Mouse (Mus musculus) forebrain, embryonic 16.5 days (tissue): ENCODE measurements around the gene Snx29. TPM values are rescaled to one million over a fixed set of nuclear protein-coding genes. Genes with fewer than 3 reads are reported as not detected.
A peak's percentile ranks its signal among the peaks of the same experiment; 100 is the strongest.

Experiments
- ATAC-seq: fragments of 200-750 bp; cut with Nextera tagmentation; 2 replicates; pipeline ENCODE4 v1.8.0; 2017; ENCODE audit warnings: mild to moderate bottlenecking, moderate library complexity
- H3K27ac ChIP-seq: fragments of 300-500 bp; sonication (generic); 2 replicates; pipeline ENCODE4 v1.5.1; 2014; ENCODE audit warnings: low read length, control low read depth
- H3K27me3 ChIP-seq: fragments of 300-500 bp; sonication (generic); replicated peaks from 2 replicates; pipeline ENCODE4 v1.6.1; 2014; ENCODE audit warnings: low read length; ENCODE audit not compliant: control insufficient read depth, insufficient read depth
- H3K36me3 ChIP-seq: fragments of 300-500 bp; sonication (generic); 2 replicates; pipeline ENCODE4 v1.6.1; 2014; ENCODE audit not compliant: control insufficient read depth, insufficient read depth
- H3K4me1 ChIP-seq: fragments of 300-500 bp; sonication (generic); replicated peaks from 2 replicates; pipeline ENCODE4 v1.6.1; 2014; ENCODE audit warnings: low read length; ENCODE audit not compliant: control insufficient read depth, insufficient read depth
- H3K4me2 ChIP-seq: fragments of 300-500 bp; sonication (generic); 2 replicates; pipeline ENCODE4 v1.6.1; 2014; ENCODE audit warnings: mild to moderate bottlenecking, low read length, control low read depth
- H3K4me3 ChIP-seq: fragments of 300-500 bp; sonication (generic); replicated peaks from 2 replicates; pipeline ENCODE4 v1.5.1; 2014; ENCODE audit warnings: mild to moderate bottlenecking, low read length, control low read depth
- H3K9ac ChIP-seq: fragments of 300-500 bp; sonication (generic); replicated peaks from 2 replicates; pipeline ENCODE4 v1.6.1; 2014; ENCODE audit warnings: low read depth, low read length, control low read depth
- H3K9me3 ChIP-seq: fragments of 300-500 bp; sonication (generic); 2 replicates; pipeline ENCODE4 v1.6.1; 2016; ENCODE audit warnings: low read length; ENCODE audit not compliant: control insufficient read depth
- WGBS: fragments of 180-500 bp; shearing (Covaris S2); extraction: QIAGEN DNeasy Blood & Tissue Kit; methylation state at CpG from one replicate; pipeline ENCODE4 v1.1.7; 2014; 5-methylcytosine and 5-hydroxymethylcytosine counted together
- polyA plus RNA-seq: library from polyadenylated mRNA; unstranded; fragments of >200 nt; fragmentation: Nextera tagmentation; extraction: Ambion mirVana; gene quantifications from 2 replicates; pipeline ENCODE4 v1.2.1, GENCODE M21; 2015

The Snx29 gene
- polyA plus RNA-seq, 1 experiment from 2014 or later = 18.5 TPM

- H3K36me3 ChIP-seq = no peaks in the 10 kb centered on the region
- 96% methylated on average over 2 of the region's 2 CpGs for WGBS
- H3K27me3 ChIP-seq = no peaks in the 10 kb centered on the region
- no peak overlapping the region for H3K27ac ChIP-seq
- ATAC-seq = no peak
- H3K4me2 ChIP-seq = no peak overlapping the region
- no peak overlapping the region for H3K9ac ChIP-seq
- H3K4me3 ChIP-seq = no peak overlapping the region
- H3K9me3 ChIP-seq = no peaks in the 10 kb centered on the region
- no peaks in the 10 kb centered on the region for H3K4me1 ChIP-seq
Observed at GRCm38 (mm10) chr16:11516681-11517080, 194.0 kb downstream of the Snx29 start.

DNA sequence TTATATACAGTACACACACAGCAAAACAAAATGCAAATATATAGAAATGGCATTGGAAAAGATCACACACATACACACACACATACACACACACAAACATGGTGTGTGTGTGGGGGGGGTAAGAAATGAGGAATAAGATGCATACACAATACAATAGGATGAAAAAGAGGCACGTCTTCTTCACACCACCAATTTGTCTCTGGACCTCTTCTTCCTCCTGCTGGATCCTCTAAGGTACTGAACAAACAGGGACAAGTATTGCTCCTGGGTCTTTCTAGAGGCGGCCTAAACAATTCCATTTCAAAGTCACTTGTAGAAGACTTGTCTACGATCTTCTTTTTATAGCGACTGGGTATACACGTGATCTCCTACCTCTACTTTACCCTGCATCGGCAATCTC lies 194.7 kb downstream of the Snx29 start:
- no peaks in the 10 kb centered on the region for H3K9me3 ChIP-seq
- no peaks in the 10 kb centered on the region for H3K27me3 ChIP-seq
- H3K4me3 ChIP-seq = no peak overlapping the region
- H3K9ac ChIP-seq = no peak overlapping the region
- no peak overlapping the region for H3K27ac ChIP-seq
- ATAC-seq = no peak
- no peak overlapping the region for H3K4me2 ChIP-seq
- WGBS = 97% methylated on average over 6 of the region's 6 CpGs
- H3K36me3 ChIP-seq = no peaks in the 10 kb centered on the region
- no peaks in the 10 kb centered on the region for H3K4me1 ChIP-seq

DNA sequence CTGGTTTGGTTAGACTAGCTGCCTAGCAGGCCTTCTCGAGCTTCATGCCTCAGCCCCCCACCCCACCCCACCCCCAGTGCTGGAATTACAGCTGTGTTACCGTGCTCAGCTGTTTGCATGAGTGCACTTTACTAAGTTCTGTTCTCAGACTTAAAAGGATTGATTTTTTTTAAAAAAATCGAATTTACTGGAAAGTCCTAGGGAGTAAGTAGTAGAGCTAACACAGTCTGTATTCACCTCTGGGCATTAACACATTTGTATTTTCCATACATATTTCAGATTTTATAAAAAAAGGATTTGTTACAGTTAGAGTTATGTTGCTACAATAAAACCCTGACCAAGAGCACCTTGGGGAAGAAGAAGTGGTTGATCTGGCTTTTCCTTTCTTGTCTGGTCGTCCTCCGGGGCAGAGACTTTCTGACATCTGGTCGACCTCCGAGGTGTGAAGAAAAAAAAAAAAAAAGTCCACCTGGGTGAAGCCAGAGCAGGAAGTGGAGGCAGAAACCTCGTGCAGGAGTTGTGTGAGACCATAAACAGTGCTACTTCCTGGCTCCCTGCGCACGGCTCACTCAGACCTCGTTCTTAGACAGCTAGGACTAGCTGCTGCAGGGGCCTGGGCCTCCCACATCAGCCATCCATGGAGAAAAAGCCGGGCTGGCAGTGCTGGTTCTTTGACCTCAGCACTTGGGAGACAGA lies 196.2 kb downstream of the Snx29 start:
- H3K4me1 ChIP-seq = no peaks in the 10 kb centered on the region
- H3K27me3 ChIP-seq = no peaks in the 10 kb centered on the region
- H3K4me2 ChIP-seq = no peak overlapping the region
- no peaks in the 10 kb centered on the region for H3K9me3 ChIP-seq
- H3K4me3 ChIP-seq = no peak overlapping the region
- no peaks in the 10 kb centered on the region for H3K36me3 ChIP-seq
- ATAC-seq = no peak
- no peak overlapping the region for H3K27ac ChIP-seq
- no peak overlapping the region for H3K9ac ChIP-seq
- 89% methylated on average over 12 of the region's 12 CpGs for WGBS

- Histone ChIP-seq H3K36me3 (no peaks in the 10 kb centered on the region), H3K27me3 (no peaks in the 10 kb centered on the region), H3K4me1 (peaks cover 11% of the 10 kb centered on the region), H3K27ac (0 out of 2 replicates have a peak overlapping the region, but pooled peaks have one; percentile 56), H3K9ac (no peak overlapping the region), H3K9me3 (no peaks in the 10 kb centered on the region), H3K4me3 (no peak overlapping the region), H3K4me2 (no peak overlapping the region)
- WGBS = 76% methylated on average over 10 of the region's 10 CpGs
- peak; percentile 45; the same call in 1 of the 2 replicates for ATAC-seq
Observed at GRCm38 (mm10) chr16:11526104-11526786, 203.5 kb downstream of the Snx29 start.

- no peaks in the 10 kb centered on the region for H3K9me3 ChIP-seq
- peak; percentile 62 for ATAC-seq
- no peaks in the 10 kb centered on the region for H3K27me3 ChIP-seq
- peak overlapping the region; percentile 43 for H3K27ac ChIP-seq
- 68% methylated on average over 10 of the region's 10 CpGs for WGBS
- no peak overlapping the region for H3K4me2 ChIP-seq
- no peak overlapping the region for H3K4me3 ChIP-seq
- H3K9ac ChIP-seq = no peak overlapping the region
- no peaks in the 10 kb centered on the region for H3K36me3 ChIP-seq
- peaks cover 11% of the 10 kb centered on the region for H3K4me1 ChIP-seq
Observed at GRCm38 (mm10) chr16:11526996-11527395, 204.3 kb downstream of the Snx29 start.

DNA sequence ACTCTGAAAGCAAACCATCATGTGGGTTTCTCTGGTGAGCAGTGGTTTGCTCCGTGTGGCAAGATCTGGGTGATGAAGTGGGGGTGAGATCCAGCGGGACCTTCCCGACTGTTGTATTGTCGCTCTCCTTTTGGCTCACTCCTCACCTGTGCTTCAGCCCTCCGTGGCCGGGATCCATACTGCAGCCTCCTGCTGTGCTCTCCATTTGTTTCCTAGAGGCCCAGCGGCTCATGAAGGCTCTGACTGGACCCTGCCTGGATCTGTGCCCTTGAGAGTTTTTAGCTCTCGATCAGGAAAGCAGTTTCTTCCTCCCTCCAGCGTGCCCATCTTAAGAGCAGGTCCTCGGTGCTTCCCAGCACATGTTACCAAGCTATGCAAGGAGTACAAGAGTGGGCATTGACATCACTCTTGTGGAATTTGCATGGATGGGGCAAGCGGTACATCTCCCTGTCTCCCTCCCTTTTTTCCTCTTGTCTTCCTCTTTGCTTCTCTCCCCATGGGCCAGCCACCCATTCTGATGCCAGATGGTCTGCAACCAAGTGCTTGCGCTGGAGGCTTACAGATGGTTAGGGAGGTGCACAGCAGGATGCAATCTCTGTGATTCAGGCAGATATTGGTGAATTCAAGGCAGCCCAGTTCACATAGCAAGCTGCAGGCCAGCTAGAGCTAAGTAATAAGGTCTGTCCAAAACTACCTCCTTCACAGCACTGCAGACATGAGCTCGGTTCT lies 207.9 kb downstream of the Snx29 start:
- ATAC-seq = no peak
- 32% methylated on average over 13 of the region's 13 CpGs for WGBS
- Histone ChIP-seq H3K4me1 (peaks cover 15% of the 10 kb centered on the region), H3K36me3 (no peaks in the 10 kb centered on the region), H3K4me2 (no peak overlapping the region), H3K4me3 (no peak overlapping the region), H3K27ac (no peak overlapping the region), H3K9ac (no peak overlapping the region), H3K9me3 (no peaks in the 10 kb centered on the region), H3K27me3 (no peaks in the 10 kb centered on the region)

DNA sequence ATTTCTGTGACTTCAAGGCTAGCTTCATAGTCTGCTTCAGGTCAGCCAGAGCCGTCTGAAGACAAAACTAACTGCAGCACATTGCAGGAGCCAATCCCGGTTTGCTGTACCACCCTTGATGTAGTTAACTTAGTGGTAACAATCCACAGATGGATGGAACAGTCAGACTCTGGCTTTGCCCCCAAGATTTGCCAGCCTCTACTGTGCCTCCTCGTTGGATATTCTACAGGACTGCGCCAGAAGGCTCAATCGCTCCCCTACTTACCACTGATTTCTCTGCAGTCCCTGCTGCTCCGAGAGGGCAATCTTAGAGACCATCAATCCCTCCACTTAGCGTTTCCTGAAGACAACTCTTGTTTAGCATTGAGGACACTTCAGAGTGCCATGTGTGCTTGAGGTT lies 208.7 kb downstream of the Snx29 start:
- Histone ChIP-seq H3K27me3 (no peaks in the 10 kb centered on the region), H3K4me2 (no peak overlapping the region), H3K4me1 (peaks cover 9% of the 10 kb centered on the region), H3K4me3 (no peak overlapping the region), H3K27ac (no peak overlapping the region), H3K9me3 (no peaks in the 10 kb centered on the region), H3K9ac (no peak overlapping the region), H3K36me3 (no peaks in the 10 kb centered on the region)
- ATAC-seq = no peak
- 89% methylated on average over 7 of the region's 7 CpGs for WGBS

DNA sequence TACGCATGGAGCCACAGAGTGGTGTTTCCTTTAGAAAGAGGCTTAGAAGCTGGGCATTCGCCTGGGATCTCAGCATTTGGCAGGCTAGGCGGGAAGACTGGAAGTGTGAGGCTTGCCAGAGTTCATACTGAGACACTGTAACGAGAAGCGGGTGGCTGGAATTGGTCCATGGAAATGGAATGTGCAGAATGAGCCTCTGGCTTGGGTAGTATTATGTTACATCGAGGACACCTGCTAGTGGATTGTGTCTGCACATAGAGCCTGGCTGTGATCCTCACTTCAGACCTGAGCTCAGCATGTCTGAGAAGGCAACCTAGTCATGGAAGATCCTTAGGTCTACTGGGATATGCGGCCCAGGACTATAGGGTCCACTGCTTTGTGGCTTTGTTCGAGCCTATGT lies 209.9 kb downstream of the Snx29 start:
- Histone ChIP-seq H3K4me3 (no peak overlapping the region), H3K27me3 (no peaks in the 10 kb centered on the region), H3K9me3 (no peaks in the 10 kb centered on the region), H3K4me1 (peaks cover 16% of the 10 kb centered on the region), H3K9ac (no peak overlapping the region), H3K36me3 (no peaks in the 10 kb centered on the region), H3K4me2 (no peak overlapping the region), H3K27ac (no peak overlapping the region)
- peak; percentile 67 for ATAC-seq
- WGBS = 57% methylated on average over 8 of the region's 8 CpGs

DNA sequence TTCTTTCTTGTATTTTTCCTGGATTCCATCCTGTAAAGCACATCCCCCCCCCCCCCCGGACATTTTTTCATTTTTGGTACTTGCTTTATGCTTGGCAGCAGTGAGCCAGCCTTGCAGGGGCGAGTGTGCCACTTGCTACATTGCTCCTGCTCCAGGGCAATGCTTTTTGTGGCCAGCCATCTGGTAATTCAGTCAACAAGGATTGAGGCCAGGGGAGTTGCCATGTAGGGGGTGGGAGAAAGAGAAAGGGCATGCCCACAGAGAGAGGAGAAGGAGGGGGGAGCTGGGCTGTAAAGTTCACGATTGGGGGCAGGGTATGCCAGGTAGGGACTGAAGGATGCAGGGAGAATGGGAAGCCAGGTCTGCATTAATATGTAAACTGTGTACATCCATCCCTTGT lies 210.7 kb downstream of the Snx29 start:
- Histone ChIP-seq H3K4me2 (no peak overlapping the region), H3K27me3 (no peaks in the 10 kb centered on the region), H3K4me1 (peaks cover 22% of the 10 kb centered on the region), H3K9ac (no peak overlapping the region), H3K27ac (no peak overlapping the region), H3K4me3 (no peak overlapping the region), H3K9me3 (no peaks in the 10 kb centered on the region), H3K36me3 (no peaks in the 10 kb centered on the region)
- WGBS = 63% methylated on average over 3 of the region's 3 CpGs
- ATAC-seq = no peak
